12 mouse cellular contexts compared by ENCODE assay signal in genomic region chr7:80193941-80194739, GRCm38 (mm10). TPM values are rescaled to one million over a fixed set of nuclear protein-coding genes. Genes with fewer than 3 reads are reported as not detected.
DNase-seq lines count a peak whose midpoint lies in the region; ATAC-seq and TF ChIP-seq lines count a peak whose summit lies in the region.
"Had no signal": no experiment of that assay in that cellular context is flagged by ENCODE, and none has a peak within 500 bp of the region (broad histone marks: within the 10 kb centered on the region; RNA-seq: fewer than 3 reads in every experiment).

No protein-coding gene starts in this region.

- DNase-seq in layer of hippocampus, adult 2 months (ENCODE audit: low spot score in 2 of 2): no peak
- DNase-seq in layer of hippocampus, postnatal 14 days (ENCODE audit: low spot score in 2 of 2): no peak
- DNase-seq in midbrain, embryonic 11.5 days (ENCODE audit: low spot score, missing footprints): peak; percentile 75
- DNase-seq in urinary bladder, postnatal 14 days (ENCODE audit: low spot score): no peak
- no peak for DNase-seq in cerebellum, postnatal 25 days
- no peak for DNase-seq in kidney, postnatal 36 days
- DNase-seq: cerebellum, adult 2 months; kidney, adult 2 months; thymus, adult 18-20 months had no signal

- H3K4me2 ChIP-seq in forebrain, embryonic 16.5 days (ENCODE audit: low read length): no peak overlapping the region
- no peak overlapping the region for H3K4me2 ChIP-seq in midbrain, embryonic 11.5 days
- H3K4me2 ChIP-seq: heart, embryonic 12.5 days had no signal

- H3K27me3 ChIP-seq in ES-Bruce4 (ENCODE audit: control insufficient read depth, insufficient read depth, low read length, poor library complexity, severe bottlenecking): no peaks in the 10 kb centered on the region
- H3K27me3 ChIP-seq in forebrain, embryonic 16.5 days (replicated peaks; ENCODE audit: control insufficient read depth, insufficient read depth, low read length): no peaks in the 10 kb centered on the region
- no peaks in the 10 kb centered on the region for H3K27me3 ChIP-seq in midbrain, embryonic 11.5 days (ENCODE audit: control insufficient read depth, insufficient read depth, low read length)
- H3K27me3 ChIP-seq: heart, embryonic 12.5 days had no signal

- TF ChIP-seq CTCF in layer of hippocampus, adult 2 months (conservative IDR thresholded peaks at IDR 0.05): no peak
- TF ChIP-seq CTCF in ES-Bruce4 (IDR thresholded peaks at IDR 0.05; ENCODE audit: low read depth, low read length): no peak

- TF ChIP-seq POLR2A in ES-Bruce4 (IDR thresholded peaks at IDR 0.05; ENCODE audit: insufficient read depth, low read length): no peak

- H3K27ac ChIP-seq in layer of hippocampus, adult 2 months: peak overlapping the region; percentile 81
- peak overlapping the region; percentile 58 for H3K27ac ChIP-seq in ES-Bruce4 (ENCODE audit: insufficient read depth, low read length)
- H3K27ac ChIP-seq in forebrain, embryonic 16.5 days (ENCODE audit: low read length): peak overlapping the region; percentile 63
- 0 out of 2 replicates have a peak overlapping the region, but pooled peaks have one; percentile 37 for H3K27ac ChIP-seq in midbrain, embryonic 11.5 days (ENCODE audit: low read depth, low read length)

- 0 out of 2 replicates have a peak, but pooled peaks have one; percentile 42 for TF ChIP-seq EP300 in ES-Bruce4 (IDR thresholded peaks at IDR 0.05; ENCODE audit: insufficient read depth, low read depth, low read length)

- ATAC-seq in forebrain, embryonic 16.5 days: no peak
- ATAC-seq in midbrain, embryonic 11.5 days (ENCODE audit: low FRiP score): no peak

- H3K4me3 ChIP-seq in layer of hippocampus, adult 2 months: no peak overlapping the region; the same call in 1 of the 2 replicates
- H3K4me3 ChIP-seq in ES-Bruce4 (ENCODE audit: low read depth, low read length): no peak overlapping the region
- H3K4me3 ChIP-seq in forebrain, embryonic 16.5 days (replicated peaks; ENCODE audit: low read length): no peak overlapping the region
- no peak overlapping the region for H3K4me3 ChIP-seq in midbrain, embryonic 11.5 days (ENCODE audit: low read depth, low read length)
- H3K4me3 ChIP-seq: heart, embryonic 12.5 days had no signal

- no peak overlapping the region; the same call in 1 of the 2 replicates for H3K9ac ChIP-seq in ES-Bruce4 (ENCODE audit: low read depth, poor library complexity, severe bottlenecking)
- 0 out of 2 replicates have a peak overlapping the region, but pooled peaks have one; percentile 33 for H3K9ac ChIP-seq in forebrain, embryonic 16.5 days (replicated peaks; ENCODE audit: low read depth, low read length)
- H3K9ac ChIP-seq in midbrain, embryonic 11.5 days (ENCODE audit: low read length): no peak overlapping the region
- H3K9ac ChIP-seq: heart, embryonic 12.5 days had no signal

- 40% methylated on average over 13 of the region's 13 CpGs for WGBS in forebrain, embryonic 16.5 days
- WGBS in midbrain, embryonic 11.5 days: 59% methylated on average over 13 of the region's 13 CpGs

- no peaks in the 10 kb centered on the region for H3K9me3 ChIP-seq in ES-Bruce4 (replicated peaks; ENCODE audit: control insufficient read depth, insufficient read depth, low read length, poor library complexity, severe bottlenecking)
- no peaks in the 10 kb centered on the region for H3K9me3 ChIP-seq in forebrain, embryonic 16.5 days (ENCODE audit: control insufficient read depth, low read length)
- no peaks in the 10 kb centered on the region for H3K9me3 ChIP-seq in midbrain, embryonic 11.5 days (ENCODE audit: control insufficient read depth, low read length)
- H3K9me3 ChIP-seq: heart, embryonic 12.5 days had no signal

- no peaks in the 10 kb centered on the region for H3K36me3 ChIP-seq in ES-Bruce4 (ENCODE audit: control insufficient read depth, insufficient read depth, low read length, poor library complexity, severe bottlenecking)
- H3K36me3 ChIP-seq in forebrain, embryonic 16.5 days (ENCODE audit: control insufficient read depth, insufficient read depth): no peaks in the 10 kb centered on the region
- no peaks in the 10 kb centered on the region for H3K36me3 ChIP-seq in midbrain, embryonic 11.5 days (ENCODE audit: control insufficient read depth, insufficient read depth, low read length)
- H3K36me3 ChIP-seq: heart, embryonic 12.5 days had no signal

- H3K4me1 ChIP-seq in ES-Bruce4 (ENCODE audit: control insufficient read depth, insufficient read depth, low read length): peaks cover 8% of the 10 kb centered on the region
- peaks cover 50% of the 10 kb centered on the region for H3K4me1 ChIP-seq in forebrain, embryonic 16.5 days (replicated peaks; ENCODE audit: control insufficient read depth, insufficient read depth, low read length)
- H3K4me1 ChIP-seq in midbrain, embryonic 11.5 days (ENCODE audit: control insufficient read depth, insufficient read depth, low read length): peaks cover 39% of the 10 kb centered on the region

RNA-seq across cellular contexts. Expression of gene Sema4b, which starts 7.5 kb away (rescaled TPM):
- total RNA-seq in layer of hippocampus, adult 2 months (2021): 10 to 100 TPM; 25.7 to 27.5 TPM
- 10 to 100 TPM; 25.2 to 25.7 TPM for total RNA-seq in layer of hippocampus, postnatal 14 days (2021)
- 27.1 and 29.0 TPM in 2 replicates for polyA plus RNA-seq in ES-Bruce4 (2011; ENCODE audit: insufficient read depth, insufficient read length, low read depth, missing spikeins)
- polyA plus RNA-seq in forebrain, embryonic 16.5 days (2015; fragmentation: Nextera tagmentation; extraction: Ambion mirVana): 20.6 and 26.6 TPM in 2 replicates
- 9.6 and 10.5 TPM in 2 replicates for polyA plus RNA-seq in midbrain, embryonic 11.5 days (2014; fragmentation: Nextera tagmentation; extraction: Ambion mirVana)

RNA-seq across cellular contexts. Expression of gene Cib1, which starts 38.5 kb away (rescaled TPM):
- total RNA-seq in layer of hippocampus, adult 2 months (2021): 10 to 100 TPM; 23.6 to 25.0 TPM
- 10 to 100 TPM; 28.1 to 28.8 TPM for total RNA-seq in layer of hippocampus, postnatal 14 days (2021)
- 35.5 and 38.4 TPM in 2 replicates for polyA plus RNA-seq in ES-Bruce4 (2011; ENCODE audit: insufficient read depth, insufficient read length, low read depth, missing spikeins)
- 26.5 and 26.7 TPM in 2 replicates for polyA plus RNA-seq in forebrain, embryonic 16.5 days (2015; fragmentation: Nextera tagmentation; extraction: Ambion mirVana)
- 49.8 and 55.0 TPM in 2 replicates for polyA plus RNA-seq in midbrain, embryonic 11.5 days (2014; fragmentation: Nextera tagmentation; extraction: Ambion mirVana)

RNA-seq across cellular contexts. Expression of gene Gdpgp1, which starts 38.5 kb away (rescaled TPM):
- 1 to 10 TPM; 6.1 to 6.8 TPM for total RNA-seq in layer of hippocampus, adult 2 months (2021)
- total RNA-seq in layer of hippocampus, postnatal 14 days (2021): 1 to 10 TPM; 6.3 to 6.4 TPM
- polyA plus RNA-seq in ES-Bruce4 (2011; ENCODE audit: insufficient read depth, insufficient read length, low read depth, missing spikeins): 3.3 and 4.3 TPM in 2 replicates
- 3.4 and 3.9 TPM in 2 replicates for polyA plus RNA-seq in forebrain, embryonic 16.5 days (2015; fragmentation: Nextera tagmentation; extraction: Ambion mirVana)
- 3.8 and 4.5 TPM in 2 replicates for polyA plus RNA-seq in midbrain, embryonic 11.5 days (2014; fragmentation: Nextera tagmentation; extraction: Ambion mirVana)

RNA-seq across cellular contexts. Expression of gene Ttll13, which starts 52.0 kb away (rescaled TPM):
- total RNA-seq in layer of hippocampus, adult 2 months (2021): 1 to 10 TPM; 1.4 to 3.3 TPM
- 1 to 10 TPM in 1 of 2 experiments, under 1 TPM in 1; 0.95 to 1.6 TPM for total RNA-seq in layer of hippocampus, postnatal 14 days (2021)
- polyA plus RNA-seq in ES-Bruce4 (2011; ENCODE audit: insufficient read depth, insufficient read length, low read depth, missing spikeins): 0.84 and 1.2 TPM in 2 replicates
- polyA plus RNA-seq in forebrain, embryonic 16.5 days (2015; fragmentation: Nextera tagmentation; extraction: Ambion mirVana): 1.0 and 1.2 TPM in 2 replicates
- 0.53 and 0.91 TPM in 2 replicates for polyA plus RNA-seq in midbrain, embryonic 11.5 days (2014; fragmentation: Nextera tagmentation; extraction: Ambion mirVana)
